Mouse (Mus musculus): ENCODE measurements around the gene Serhl. TPM values are rescaled to one million over a fixed set of nuclear protein-coding genes. Genes with fewer than 3 reads are reported as not detected.
A peak's percentile ranks its signal among the peaks of the same experiment; 100 is the strongest.
"Not testable (repeated sequence)": the region's sequence is repeated elsewhere in the genome, so short reads cannot be mapped to it uniquely, and the experiment has no call there.

Serhl gene
- total RNA-seq (2021) (10 to 100 TPM; 36.8 to 41.0 TPM), polyA plus RNA-seq (2012; rRNA removed) (82.7 and 90.2 TPM in 2 replicates)
- long read RNA-seq, transcript Serhl-201 (12 exons, 1,371 nt): major isoform, 30 of 35 reads
- long read RNA-seq, partial matches to known transcripts: 2 of 35 reads
- long read RNA-seq, other reads (novel, unspliced or antisense): 3 of 35 reads

- intact Hi-C loops (cut with DNase I): no loop called here
- H3K9ac ChIP-seq (ENCODE audit: low read depth, low read length): no peak within 1 kb of the TSS
- 36% methylated on average over 7 of the region's 7 CpGs for WGBS
- H3K36me3 ChIP-seq (ENCODE audit: control insufficient read depth, insufficient read depth, low read length): no peaks in the 10 kb centered on the region
- no peaks in the 10 kb centered on the region for H3K79me2 ChIP-seq (replicated peaks; ENCODE audit: control insufficient read depth, insufficient read depth, low read length)
- TF ChIP-seq POLR2A (IDR thresholded peaks at IDR 0.05; ENCODE audit: insufficient read depth, low read depth, low read length) (no peak), CTCF (IDR thresholded peaks at IDR 0.05) (no peak), EP300 (IDR thresholded peaks at IDR 0.05; ENCODE audit: insufficient read depth, low read depth, low read length) (no peak)
- no peak for DNase-seq
- H3K27me3 ChIP-seq (ENCODE audit: control insufficient read depth, insufficient read depth, low read length): no peaks in the 10 kb centered on the region
- H3K4me1 ChIP-seq (ENCODE audit: control insufficient read depth, insufficient read depth, low read length): 0 out of 2 replicates have a peak, but pooled peaks cover 1% of the 10 kb centered on the region
- H3K27ac ChIP-seq: no peak within 1 kb of the TSS
- H3K4me3 ChIP-seq: no peak within 1 kb of the TSS
Measured at GRCm38 (mm10) chr15:83089429-83089605, at the start of gene Serhl. Gene Serhl (plus strand): TSS chr15:83089506.

GRCm38 (mm10) chr15:83040156-83040555 is 49.1 kb upstream of the Serhl start:
- DNase-seq: no peak
- no peaks in the 10 kb centered on the region for H3K36me3 ChIP-seq (ENCODE audit: control insufficient read depth, insufficient read depth, low read length)
- no peak overlapping the region for H3K9ac ChIP-seq (ENCODE audit: low read depth, low read length)
- no peak overlapping the region for H3K4me3 ChIP-seq
- H3K27me3 ChIP-seq (ENCODE audit: control insufficient read depth, insufficient read depth, low read length): no peaks in the 10 kb centered on the region
- no peaks in the 10 kb centered on the region for H3K79me2 ChIP-seq (replicated peaks; ENCODE audit: control insufficient read depth, insufficient read depth, low read length)
- H3K27ac ChIP-seq: no peak overlapping the region
- intact Hi-C loops (cut with DNase I): no loop called here
- TF ChIP-seq POLR2A (IDR thresholded peaks at IDR 0.05; ENCODE audit: insufficient read depth, low read depth, low read length): no peak
- no peak for TF ChIP-seq EP300 (IDR thresholded peaks at IDR 0.05; ENCODE audit: insufficient read depth, low read depth, low read length)
- TF ChIP-seq CTCF (IDR thresholded peaks at IDR 0.05): no peak
- H3K4me1 ChIP-seq (ENCODE audit: control insufficient read depth, insufficient read depth, low read length): peaks cover 12% of the 10 kb centered on the region
- 63% methylated on average over 2 of the region's 2 CpGs for WGBS

- DNase-seq: no peak
- H3K79me2 ChIP-seq (replicated peaks; ENCODE audit: control insufficient read depth, insufficient read depth, low read length): no peaks in the 10 kb centered on the region
- H3K9ac ChIP-seq (ENCODE audit: low read depth, low read length): no peak overlapping the region
- peaks cover 6% of the 10 kb centered on the region for H3K4me1 ChIP-seq (ENCODE audit: control insufficient read depth, insufficient read depth, low read length)
- no peak overlapping the region for H3K27ac ChIP-seq
- no peaks in the 10 kb centered on the region for H3K36me3 ChIP-seq (ENCODE audit: control insufficient read depth, insufficient read depth, low read length)
- TF ChIP-seq EP300 (IDR thresholded peaks at IDR 0.05; ENCODE audit: insufficient read depth, low read depth, low read length) (no peak), POLR2A (IDR thresholded peaks at IDR 0.05; ENCODE audit: insufficient read depth, low read depth, low read length) (no peak), CTCF (IDR thresholded peaks at IDR 0.05) (no peak)
- H3K4me3 ChIP-seq: no peak overlapping the region
- intact Hi-C loops (cut with DNase I): no loop called here
- no peaks in the 10 kb centered on the region for H3K27me3 ChIP-seq (ENCODE audit: control insufficient read depth, insufficient read depth, low read length)
- 48% methylated on average over 6 of the region's 6 CpGs for WGBS
Measured at GRCm38 (mm10) chr15:83042655-83043361, 46.5 kb upstream of the Serhl start.

- H3K27me3 ChIP-seq (ENCODE audit: control insufficient read depth, insufficient read depth, low read length): no peaks in the 10 kb centered on the region
- DNase-seq: no peak
- WGBS: 86% methylated on average over 22 of the region's 22 CpGs
- no peaks in the 10 kb centered on the region for H3K79me2 ChIP-seq (replicated peaks; ENCODE audit: control insufficient read depth, insufficient read depth, low read length)
- TF ChIP-seq CTCF (IDR thresholded peaks at IDR 0.05) (no peak), EP300 (IDR thresholded peaks at IDR 0.05; ENCODE audit: insufficient read depth, low read depth, low read length) (no peak), POLR2A (IDR thresholded peaks at IDR 0.05; ENCODE audit: insufficient read depth, low read depth, low read length) (no peak)
- no peak overlapping the region for H3K27ac ChIP-seq
- no peaks in the 10 kb centered on the region for H3K36me3 ChIP-seq (ENCODE audit: control insufficient read depth, insufficient read depth, low read length)
- H3K4me1 ChIP-seq (ENCODE audit: control insufficient read depth, insufficient read depth, low read length): peaks cover 4% of the 10 kb centered on the region
- H3K4me3 ChIP-seq: no peak overlapping the region
- intact Hi-C loops (cut with DNase I): no loop called here
- no peak overlapping the region for H3K9ac ChIP-seq (ENCODE audit: low read depth, low read length)
Measured at GRCm38 (mm10) chr15:83043362-83043708, 46.0 kb upstream of the Serhl start.

- H3K27ac ChIP-seq; intact Hi-C loops (cut with DNase I); H3K27me3 ChIP-seq (ENCODE audit: control insufficient read depth, insufficient read depth, low read length); DNase-seq; H3K4me1 ChIP-seq (ENCODE audit: control insufficient read depth, insufficient read depth, low read length); H3K4me3 ChIP-seq; H3K36me3 ChIP-seq (ENCODE audit: control insufficient read depth, insufficient read depth, low read length); H3K79me2 ChIP-seq (replicated peaks; ENCODE audit: control insufficient read depth, insufficient read depth, low read length); H3K9ac ChIP-seq (ENCODE audit: low read depth, low read length): not testable (repeated sequence)
- 85% methylated on average over 5 of the region's 5 CpGs for WGBS
Measured at GRCm38 (mm10) chr15:83045565-83045964, 43.7 kb upstream of the Serhl start.

GRCm38 (mm10) chr15:83046308-83046707 is 43.0 kb upstream of the Serhl start:
- no peaks in the 10 kb centered on the region for H3K4me1 ChIP-seq (ENCODE audit: control insufficient read depth, insufficient read depth, low read length)
- intact Hi-C loops (cut with DNase I): no loop called here
- no peak overlapping the region for H3K4me3 ChIP-seq
- no peak overlapping the region for H3K9ac ChIP-seq (ENCODE audit: low read depth, low read length)
- H3K79me2 ChIP-seq (replicated peaks; ENCODE audit: control insufficient read depth, insufficient read depth, low read length): no peaks in the 10 kb centered on the region
- H3K27me3 ChIP-seq (ENCODE audit: control insufficient read depth, insufficient read depth, low read length): no peaks in the 10 kb centered on the region
- TF ChIP-seq POLR2A (IDR thresholded peaks at IDR 0.05; ENCODE audit: insufficient read depth, low read depth, low read length) (no peak), CTCF (IDR thresholded peaks at IDR 0.05) (peak; percentile 47)
- DNase-seq: no peak
- no peaks in the 10 kb centered on the region for H3K36me3 ChIP-seq (ENCODE audit: control insufficient read depth, insufficient read depth, low read length)
- WGBS: 78% methylated on average over 3 of the region's 3 CpGs
- no peak overlapping the region for H3K27ac ChIP-seq

Data from heart, adult 2 months (tissue).